Mouse (Mus musculus) A20 (cell line): ENCODE results near the gene Pde7b.

Experiments
- DNase-seq: peaks from one replicate; pipeline ENCODE4 v3.0.0-alpha.2; 2011; ENCODE audit warnings: low read depth, low spot score

The Pde7b gene

DNA sequence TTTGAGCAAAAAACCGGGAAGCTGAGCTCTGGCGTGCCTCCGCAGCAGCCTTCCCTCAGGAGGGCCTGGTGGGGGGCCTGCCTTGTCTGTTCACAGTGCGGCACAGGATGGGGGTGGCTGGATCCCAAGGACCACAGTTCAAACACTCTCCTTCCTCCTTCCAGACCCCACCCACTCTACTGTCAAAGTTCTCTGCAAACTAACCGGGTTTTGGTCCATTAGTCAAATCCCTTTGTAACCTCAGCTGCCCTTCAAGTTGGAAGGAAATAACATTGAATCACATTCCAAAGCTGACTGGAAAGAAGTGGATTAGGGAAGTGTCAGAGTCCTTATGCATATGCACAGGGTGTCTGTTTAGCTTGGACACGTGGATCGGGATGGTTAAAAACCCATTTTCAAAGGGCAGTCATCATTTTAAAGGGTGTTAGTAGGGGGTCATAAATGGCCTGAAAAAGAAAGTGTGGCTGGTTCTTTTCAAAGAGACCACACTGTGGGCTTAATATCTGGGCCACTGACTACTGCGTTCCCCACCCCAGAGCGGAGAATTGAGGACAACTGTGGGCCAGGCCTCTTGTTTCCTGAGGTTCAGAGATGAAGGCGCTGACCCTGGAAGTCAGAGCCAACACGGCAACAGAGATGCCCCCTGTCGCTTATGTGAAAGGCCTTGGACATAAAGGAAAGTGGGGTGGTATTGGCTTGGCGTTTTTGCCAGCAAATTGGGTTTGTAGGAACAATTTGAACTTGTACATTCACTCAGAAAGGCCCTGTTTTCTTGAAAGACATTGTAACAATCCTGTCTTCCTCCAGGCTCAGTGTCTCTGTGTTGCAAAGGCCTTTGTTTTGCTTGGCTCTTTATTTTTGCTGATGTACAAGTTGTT lies 175.8 kb downstream of the Pde7b start:
- no peak for DNase-seq

DNA sequence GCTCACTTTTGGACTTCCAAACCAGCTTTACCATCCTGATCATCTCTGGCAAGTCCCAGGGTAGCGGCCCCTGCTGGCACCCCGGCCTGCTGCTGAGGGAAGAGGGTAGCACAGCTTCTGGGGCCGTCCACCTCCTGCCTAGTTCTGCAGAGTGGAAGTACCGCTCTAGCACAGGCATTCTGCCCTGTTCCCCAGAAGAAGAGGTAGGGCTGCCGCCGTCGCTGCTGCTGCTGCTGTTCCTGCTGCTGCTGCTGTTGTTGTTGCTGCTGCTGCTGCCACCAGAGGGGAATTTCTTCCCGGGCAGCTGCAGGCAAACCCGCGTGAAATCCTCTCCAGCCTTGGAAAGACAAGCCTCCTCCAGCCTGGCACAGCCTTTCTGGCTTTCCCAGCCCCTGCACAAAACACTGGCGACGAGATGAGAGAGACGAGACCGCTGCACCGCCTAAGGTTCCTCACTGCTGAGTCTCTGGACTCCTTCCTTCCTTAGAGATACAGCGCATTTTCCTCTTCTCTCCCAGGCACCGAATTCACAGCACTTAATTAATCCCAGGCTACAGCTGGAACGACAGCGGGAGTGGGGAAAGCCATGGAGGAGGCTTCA lies 176.8 kb downstream of the Pde7b start:
- DNase-seq: no peak

DNA sequence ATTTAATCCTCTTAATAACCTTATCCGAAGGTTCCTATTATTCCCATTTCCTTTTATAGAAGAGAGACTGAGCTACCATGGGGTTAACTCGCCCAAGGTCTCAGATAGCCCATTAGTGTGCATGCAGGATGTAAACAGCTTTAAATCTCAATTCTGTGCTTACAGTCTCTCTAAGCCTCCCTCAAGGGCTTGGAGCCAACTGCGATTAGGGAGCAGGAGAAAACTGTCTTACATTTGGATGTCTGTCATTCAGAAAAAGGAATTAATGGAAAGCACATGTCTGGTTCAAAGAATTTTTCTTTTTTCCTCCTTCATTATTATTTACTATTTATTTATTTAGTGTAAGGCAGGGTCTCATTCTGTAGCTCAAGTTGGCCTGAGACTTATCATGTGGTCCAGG lies 181.8 kb downstream of the Pde7b start:
- DNase-seq: no peak

DNA sequence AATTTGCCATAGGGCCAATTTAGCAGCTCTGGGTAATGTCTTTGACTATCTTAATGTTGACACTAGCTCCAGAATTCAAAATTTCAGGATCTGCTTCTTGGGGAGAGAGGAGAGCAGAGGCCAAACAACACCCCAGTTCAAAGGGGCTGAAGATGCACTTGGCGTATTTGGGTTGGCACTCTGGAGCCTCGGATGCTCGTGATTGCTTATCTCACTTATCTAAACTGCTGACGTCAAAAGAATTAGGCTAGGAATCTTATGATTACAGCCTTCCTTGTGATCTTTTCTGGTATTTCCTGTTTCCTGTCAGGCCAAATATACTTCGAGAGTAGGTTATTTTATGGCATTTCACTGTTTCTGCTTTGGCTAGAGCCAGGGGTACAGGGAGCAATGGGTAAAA lies 191.1 kb downstream of the Pde7b start:
- DNase-seq: no peak

DNA sequence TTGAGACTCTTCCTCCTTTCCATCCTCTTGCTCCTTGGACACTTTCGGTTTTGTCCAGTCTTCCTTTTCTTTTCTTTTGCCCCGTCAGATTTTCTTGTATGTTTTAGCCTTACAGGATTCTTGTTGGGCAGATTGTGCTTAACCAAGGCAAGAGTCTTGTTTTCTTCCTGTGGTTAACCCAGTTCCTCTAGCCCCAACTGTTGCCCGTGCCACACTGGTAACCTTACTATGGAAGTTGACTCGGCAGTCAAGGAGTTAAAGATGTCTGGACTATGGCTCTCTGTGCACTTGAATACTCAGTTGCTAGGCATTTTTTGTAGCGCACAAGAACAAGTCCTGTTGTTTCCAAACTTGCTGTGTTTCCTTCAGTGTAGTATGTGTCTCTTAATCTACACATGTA lies 193.0 kb downstream of the Pde7b start:
- DNase-seq: no peak

DNA sequence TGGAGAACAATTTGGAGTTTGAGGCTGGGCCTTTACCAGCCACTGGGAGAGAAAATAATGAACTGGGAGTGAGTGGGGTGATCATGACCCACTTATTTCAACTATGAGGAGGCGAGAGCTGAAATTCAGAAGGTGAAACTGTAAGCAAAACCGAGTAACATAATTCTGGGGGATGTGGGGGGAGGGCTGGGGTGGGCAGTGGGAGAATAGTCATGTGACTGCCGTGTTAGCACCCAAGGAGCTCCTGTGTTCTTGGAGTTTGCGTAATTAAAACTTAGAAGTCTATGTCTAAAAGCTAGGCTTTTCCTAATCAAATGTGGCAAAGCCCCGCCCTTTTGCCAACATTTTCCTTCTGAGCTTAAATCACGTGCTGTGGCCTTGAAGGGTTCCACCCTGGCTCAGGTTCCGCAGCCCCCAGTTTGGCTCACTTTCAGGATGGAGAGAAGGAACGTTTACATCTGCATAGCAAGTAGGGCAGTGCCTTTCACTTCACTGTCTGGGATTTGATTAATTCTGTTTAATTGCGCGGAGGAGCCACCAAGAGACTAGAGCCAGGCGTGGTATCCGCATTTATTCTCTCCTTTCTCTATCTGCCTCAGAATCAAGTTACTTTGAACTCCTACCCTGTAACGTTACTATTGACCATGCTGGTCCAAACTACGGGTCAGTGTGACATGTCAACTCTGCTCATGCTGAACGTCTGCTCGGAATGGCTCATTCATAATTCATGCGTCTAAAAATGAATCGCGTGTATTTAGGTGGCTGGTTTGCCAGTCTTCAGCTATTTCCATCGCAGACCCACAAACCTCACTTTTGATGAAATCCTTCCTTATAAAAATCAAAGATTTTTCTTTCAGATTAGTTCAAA lies 196.1 kb downstream of the Pde7b start:
- no peak for DNase-seq

GRCm38 (mm10) chr10:20527737-20528136 lies 197.1 kb downstream of the Pde7b start:
- DNase-seq: no peak

GRCm38 (mm10) chr10:20518529-20518889 lies 206.4 kb downstream of the Pde7b start:
- no peak for DNase-seq

- DNase-seq: peak; percentile 16
Measured at GRCm38 (mm10) chr10:20517756-20518528, 206.9 kb downstream of the Pde7b start.

GRCm38 (mm10) chr10:20513891-20514290 lies 211.0 kb downstream of the Pde7b start:
- DNase-seq: no peak

- DNase-seq: no peak
Measured at GRCm38 (mm10) chr10:20513461-20513860, 211.4 kb downstream of the Pde7b start.

DNA sequence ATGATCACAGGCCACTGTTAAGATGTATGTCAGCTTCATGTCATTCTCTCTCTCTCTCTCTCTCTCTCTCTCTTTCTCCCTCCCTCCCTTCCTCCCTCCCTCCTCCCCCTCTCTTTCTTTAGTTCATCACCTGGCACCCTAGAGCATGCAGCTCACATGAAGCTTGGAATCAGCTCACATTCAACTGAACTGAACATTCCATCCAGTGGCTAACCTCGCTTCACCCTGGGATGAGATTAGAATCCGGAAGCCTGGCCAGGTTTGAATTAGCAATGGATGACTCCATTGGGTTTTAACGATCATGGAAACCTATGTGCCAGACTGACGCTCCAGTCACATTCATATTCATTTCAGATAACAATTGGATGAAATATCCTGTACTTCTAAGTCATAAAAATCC lies 215.1 kb downstream of the Pde7b start:
- no peak for DNase-seq

- no peak for DNase-seq
Measured at GRCm38 (mm10) chr10:20508497-20508896, 216.4 kb downstream of the Pde7b start.

DNA sequence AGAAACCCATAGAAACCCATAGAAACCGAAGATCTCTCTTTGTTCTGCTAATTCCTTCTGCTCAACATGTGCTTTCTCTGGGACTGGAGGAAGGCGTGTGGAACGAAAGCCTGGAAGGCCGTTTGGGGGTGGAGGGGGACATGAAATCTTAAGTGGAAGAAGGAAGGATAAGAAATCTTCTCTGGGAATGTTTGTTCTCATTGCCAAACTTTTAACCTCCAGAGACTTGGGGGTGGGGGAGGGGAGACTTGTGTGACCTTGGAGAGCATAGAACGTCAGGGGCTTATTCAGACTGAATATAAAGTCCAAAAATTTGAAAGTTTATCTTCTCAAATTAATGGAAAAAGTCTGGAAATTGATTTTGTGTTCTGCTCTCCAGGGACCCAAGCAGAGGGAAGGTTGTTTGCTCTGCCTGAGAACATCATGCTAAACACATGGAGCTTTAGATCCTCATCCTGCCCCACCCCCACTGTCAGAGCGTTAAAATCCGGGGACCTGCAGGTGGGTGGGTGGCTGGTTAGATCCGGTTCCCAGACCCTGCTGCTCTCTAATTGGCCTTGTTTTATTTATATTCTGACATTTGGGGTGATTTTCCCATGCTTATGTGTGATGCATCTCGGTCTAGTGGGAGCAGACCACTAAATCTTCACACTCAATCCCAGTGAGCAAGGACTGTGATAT lies 217.0 kb downstream of the Pde7b start:
- no peak for DNase-seq

- DNase-seq: no peak
Measured at GRCm38 (mm10) chr10:20507069-20507468, 217.8 kb downstream of the Pde7b start.

DNA sequence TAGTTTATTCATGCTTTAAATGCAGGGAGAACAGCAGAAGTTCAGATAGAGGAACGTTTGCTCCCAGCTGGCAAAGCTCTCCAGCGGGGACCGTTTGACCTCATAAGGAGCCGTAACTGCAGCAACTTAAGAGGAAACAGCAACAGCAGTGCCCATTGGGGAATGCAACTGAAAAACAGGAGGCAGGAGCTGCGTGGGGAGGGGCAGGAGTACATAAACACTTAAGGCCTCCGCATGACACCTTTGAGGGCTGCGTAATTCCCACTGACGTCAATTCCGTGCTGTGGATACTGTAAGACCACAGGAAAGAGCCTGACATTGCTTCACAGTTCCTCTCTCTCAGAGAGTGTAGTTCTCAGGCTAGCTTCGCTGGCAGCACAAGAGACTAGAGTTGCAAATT lies 219.4 kb downstream of the Pde7b start:
- DNase-seq: no peak

GRCm38 (mm10) chr10:20504800-20505199 lies 220.1 kb downstream of the Pde7b start:
- peak; percentile 11 for DNase-seq

- no peak for DNase-seq
Measured at GRCm38 (mm10) chr10:20503265-20504025, 221.4 kb downstream of the Pde7b start.

- DNase-seq: no peak
Measured at GRCm38 (mm10) chr10:20501221-20501620, 223.7 kb downstream of the Pde7b start.

DNA sequence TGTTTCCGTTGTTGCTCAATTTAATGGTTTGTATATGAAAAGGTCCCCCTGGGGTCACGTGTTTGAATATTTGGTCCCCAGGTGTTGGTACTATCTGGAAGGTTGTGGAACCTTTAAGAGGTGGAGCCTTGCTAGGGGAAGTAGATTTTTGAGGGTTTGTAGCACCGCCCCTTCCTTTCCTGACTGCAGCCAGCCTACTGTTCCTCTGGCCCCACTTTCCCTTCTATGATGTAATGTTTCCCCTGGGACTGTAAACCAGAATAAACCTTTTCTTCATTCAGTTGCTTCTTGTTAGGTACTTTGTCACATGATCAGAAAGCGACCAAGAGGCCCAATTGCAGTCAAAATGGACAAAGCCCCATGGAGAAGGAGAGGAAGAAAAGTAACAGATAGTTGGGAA lies 229.8 kb downstream of the Pde7b start:
- no peak for DNase-seq
